Mouse (Mus musculus) layer of hippocampus, adult 2 months (tissue): ENCODE measurements at regions not wholly inside any gene's neighbourhood (a gene's known extent, or its start where the extent isn't known, plus 50 kb on each side); places are given as distances from the start of the nearest gene placed in this dataset.

Experiments
- DNase-seq, 2 experiments: peaks; one replicate each; pipeline ENCODE4 v3.0.0; 2022; ENCODE audit warnings: low spot score in 2 of 2
- H3K27ac ChIP-seq: fragments of 200-600 bp; 2 replicates; pipeline ENCODE4 v1.8.1; 2022
- H3K4me3 ChIP-seq: fragments of 200-600 bp; 2 replicates; pipeline ENCODE4 v1.8.1; 2022; ENCODE audit warnings: mild to moderate bottlenecking
- CTCF ChIP-seq: fragments of 200-600 bp; conservative IDR thresholded peaks from 2 replicates; pipeline ENCODE4 v1.8.1; 2022; ENCODE audit warnings: antibody characterized with exemption, mild to moderate bottlenecking, moderate library complexity

DNA sequence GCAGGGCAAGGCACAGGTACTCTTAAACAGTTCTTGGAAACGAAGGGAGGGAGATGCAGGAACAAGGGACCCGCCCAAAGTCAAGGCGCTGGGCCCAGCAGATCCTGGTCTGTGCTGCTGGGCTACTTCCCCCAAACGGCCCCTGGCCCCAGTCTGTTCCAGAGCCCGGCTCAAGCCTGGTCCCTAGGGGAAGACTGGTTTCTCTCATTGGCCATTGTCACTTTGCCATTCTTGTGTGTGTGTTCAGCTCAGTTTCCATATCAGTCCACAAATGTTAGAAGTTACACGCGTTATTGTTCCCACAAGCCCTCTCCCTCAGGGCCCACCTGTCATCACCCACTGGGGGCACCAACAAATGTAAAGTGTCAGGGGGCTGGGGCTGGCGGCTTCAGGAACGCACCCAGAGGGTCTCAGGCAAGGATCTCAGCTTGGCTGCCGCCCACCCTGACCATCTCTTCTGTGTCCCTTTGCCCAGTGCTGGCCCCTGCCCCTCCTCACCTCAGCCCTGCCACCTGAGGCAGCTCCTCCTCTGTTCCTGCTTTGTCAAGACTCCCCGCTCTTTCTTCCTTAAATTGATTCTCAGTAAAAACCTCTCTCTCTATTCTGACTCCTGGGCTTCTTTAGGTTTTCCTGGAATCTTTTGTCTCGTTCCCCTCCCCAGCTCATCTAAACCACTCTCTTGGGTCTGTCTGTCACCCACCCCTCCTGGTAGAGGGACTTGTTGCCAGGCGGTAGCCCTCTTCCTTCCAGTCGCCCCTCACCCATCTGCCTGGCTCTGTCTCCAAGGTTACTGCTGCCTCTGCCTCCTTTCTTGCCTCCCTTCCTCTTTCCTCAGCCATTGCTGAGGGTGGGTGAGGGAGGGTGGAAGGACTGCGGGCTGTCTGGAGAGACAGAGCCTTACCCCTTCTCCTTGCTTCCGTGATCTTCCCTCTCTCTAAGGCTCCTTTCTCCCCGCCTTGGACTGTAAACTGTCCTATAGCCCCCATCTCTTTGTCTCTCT, 69.2 kb upstream of the 4931429L15Rik start:
- TF ChIP-seq CTCF: no peak
- peak overlapping the region; percentile 49 for H3K4me3 ChIP-seq
- peak in 1 of 2 experiments; percentile 37 for DNase-seq
- peak overlapping the region; percentile 82 for H3K27ac ChIP-seq

- DNase-seq: no peak
- TF ChIP-seq CTCF: peak; percentile 63
- no peak overlapping the region for H3K27ac ChIP-seq
- no peak overlapping the region for H3K4me3 ChIP-seq
Measured at GRCm38 (mm10) chr9:46386333-46386732, 66.5 kb upstream of the 4931429L15Rik start.

DNA sequence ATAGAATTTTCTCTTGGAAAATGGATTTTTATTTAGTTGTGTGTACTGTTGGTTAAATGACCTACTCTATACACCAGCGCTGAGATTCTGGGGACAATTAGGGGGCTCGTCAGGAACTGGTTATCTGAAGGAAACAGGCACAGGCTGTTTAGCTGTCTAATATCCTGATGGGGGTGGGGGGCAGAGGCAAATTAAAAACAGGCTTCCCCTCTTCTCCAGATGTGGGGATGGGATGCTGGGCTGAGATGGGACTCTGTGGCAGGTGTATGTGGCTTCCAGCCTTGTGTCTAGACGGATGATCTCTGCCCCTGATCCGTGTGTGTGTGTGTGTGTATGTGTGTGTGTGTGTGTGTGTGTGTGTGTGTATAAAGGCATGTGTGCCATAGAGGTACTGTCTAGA, 61.6 kb upstream of the 4931429L15Rik start:
- no peak for TF ChIP-seq CTCF
- no peak for DNase-seq

DNA sequence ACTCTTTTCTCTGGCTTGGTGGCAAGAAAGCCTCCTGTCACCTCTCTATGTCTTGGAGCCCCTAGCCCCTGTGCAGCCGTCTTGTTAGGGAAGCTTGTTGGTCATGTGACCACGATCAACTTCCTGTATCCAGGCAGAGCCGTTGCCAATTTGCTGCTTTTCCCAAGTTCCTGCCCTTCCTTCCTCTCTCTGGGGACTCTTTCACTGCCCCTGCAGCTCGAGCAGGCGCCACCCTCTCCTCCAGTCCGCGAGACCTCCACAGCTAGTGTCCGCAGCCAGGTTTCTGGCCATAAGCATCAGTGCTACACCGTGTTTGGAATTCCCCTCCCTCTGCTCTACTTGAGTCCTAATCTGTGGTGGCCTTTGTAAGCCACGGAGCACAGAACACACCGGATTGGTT, 59.7 kb upstream of the 4931429L15Rik start:
- no peak overlapping the region for H3K4me3 ChIP-seq
- DNase-seq: no peak
- no peak overlapping the region for H3K27ac ChIP-seq
- no peak for TF ChIP-seq CTCF

More for the DNA sequence above, 61.6 kb upstream of the 4931429L15Rik start:
- H3K4me3 ChIP-seq: no peak overlapping the region
- H3K27ac ChIP-seq: no peak overlapping the region

DNA sequence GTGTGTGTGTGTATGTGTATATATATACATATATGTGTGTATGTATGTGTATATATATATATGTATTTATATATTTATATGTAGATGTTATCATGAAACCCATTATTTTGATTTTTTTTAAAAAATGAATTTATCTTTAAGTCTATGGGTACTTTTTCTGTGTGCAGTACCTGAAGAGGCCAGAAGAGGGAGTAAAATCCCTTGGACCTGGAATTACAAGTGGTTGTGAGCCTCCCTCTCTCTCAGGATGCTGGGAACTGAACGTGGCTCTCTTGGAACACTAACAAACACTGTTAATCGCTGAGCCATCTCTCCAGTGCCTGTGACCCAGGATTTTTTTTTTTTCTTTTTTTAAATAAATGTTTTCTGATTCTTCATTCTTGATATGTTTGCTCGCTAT, 58.6 kb upstream of the 4931429L15Rik start:
- peak; percentile 59 for TF ChIP-seq CTCF
- no peak for DNase-seq
- H3K27ac ChIP-seq: no peak overlapping the region
- H3K4me3 ChIP-seq: no peak overlapping the region
